In genomic region chr9:77456169-77456826, GRCm38 (mm10) we compare ENCODE assay signal across 13 mouse cellular contexts.
DNase-seq lines count a peak whose midpoint lies in the region; ATAC-seq lines count a peak whose summit lies in the region.
"Had no signal": no experiment of that assay in that cellular context is flagged by ENCODE, and none has a peak within 500 bp of the region (broad histone marks: within the 10 kb centered on the region; RNA-seq: fewer than 3 reads in every experiment).

No protein-coding gene starts in this region.

- H3K27ac ChIP-seq in forebrain, embryonic 13.5 days: no peak overlapping the region
- no peak overlapping the region for H3K27ac ChIP-seq in forebrain, embryonic 15.5 days (replicated peaks)
- no peak overlapping the region for H3K27ac ChIP-seq in intestine, embryonic 16.5 days (ENCODE audit: low read length)
- H3K27ac ChIP-seq: layer of hippocampus, adult 2 months; limb, embryonic 15.5 days had no signal

- no peaks in the 10 kb centered on the region for H3K9me3 ChIP-seq in forebrain, embryonic 13.5 days (replicated peaks)
- H3K9me3 ChIP-seq in forebrain, embryonic 15.5 days: no peaks in the 10 kb centered on the region
- no peaks in the 10 kb centered on the region for H3K9me3 ChIP-seq in intestine, embryonic 16.5 days (ENCODE audit: control insufficient read depth, low read length)
- H3K9me3 ChIP-seq: limb, embryonic 15.5 days had no signal

- peak; percentile 17 for DNase-seq in lung, postnatal 10 days
- no peak for DNase-seq in lung, postnatal 14 days
- DNase-seq in right cerebral cortex, postnatal 25 days: peak; percentile 39
- DNase-seq in heart, adult 11 months: no peak
- DNase-seq: B cell, adult 2 months; cerebellum, postnatal 25 days; gastrocnemius, postnatal 25 days had no signal

- no peak overlapping the region for H3K9ac ChIP-seq in forebrain, embryonic 13.5 days
- no peak overlapping the region for H3K9ac ChIP-seq in forebrain, embryonic 15.5 days (replicated peaks)
- no peak overlapping the region for H3K9ac ChIP-seq in intestine, embryonic 16.5 days (ENCODE audit: low read depth, low read length)
- H3K9ac ChIP-seq: limb, embryonic 15.5 days had no signal

- H3K4me3 ChIP-seq in forebrain, embryonic 13.5 days: no peak overlapping the region
- H3K4me3 ChIP-seq in forebrain, embryonic 15.5 days: no peak overlapping the region
- no peak overlapping the region for H3K4me3 ChIP-seq in intestine, embryonic 16.5 days (ENCODE audit: low read length)
- H3K4me3 ChIP-seq: layer of hippocampus, adult 2 months; limb, embryonic 15.5 days had no signal

- WGBS in forebrain, embryonic 13.5 days: 61% methylated on average over 13 of the region's 13 CpGs
- 54% methylated on average over 13 of the region's 13 CpGs for WGBS in forebrain, embryonic 15.5 days
- whole genome bisulfite sequencing in intestine, embryonic 16.5 days: 73% methylated on average over 13 of the region's 13 CpGs

- no peak overlapping the region for H3K4me2 ChIP-seq in forebrain, embryonic 13.5 days
- H3K4me2 ChIP-seq in forebrain, embryonic 15.5 days (replicated peaks): no peak overlapping the region
- no peak overlapping the region for H3K4me2 ChIP-seq in intestine, embryonic 16.5 days (ENCODE audit: low read depth, low read length)
- H3K4me2 ChIP-seq: limb, embryonic 15.5 days had no signal

- peaks cover 30% of the 10 kb centered on the region for H3K4me1 ChIP-seq in forebrain, embryonic 13.5 days
- peaks cover 19% of the 10 kb centered on the region for H3K4me1 ChIP-seq in forebrain, embryonic 15.5 days
- H3K4me1 ChIP-seq in intestine, embryonic 16.5 days (ENCODE audit: control insufficient read depth, insufficient read depth, low read length): no peaks in the 10 kb centered on the region

- no peaks in the 10 kb centered on the region for H3K27me3 ChIP-seq in forebrain, embryonic 13.5 days
- no peaks in the 10 kb centered on the region for H3K27me3 ChIP-seq in forebrain, embryonic 15.5 days
- no peaks in the 10 kb centered on the region for H3K27me3 ChIP-seq in intestine, embryonic 16.5 days (replicated peaks; ENCODE audit: control insufficient read depth, insufficient read depth, low read length)
- H3K27me3 ChIP-seq: limb, embryonic 15.5 days had no signal

- peak; percentile 34 for ATAC-seq in forebrain, embryonic 13.5 days
- no peak for ATAC-seq in forebrain, embryonic 15.5 days (replicated peaks)
- ATAC-seq in granulocyte monocyte progenitor cell, adult 5-6 weeks (replicated peaks; ENCODE audit: poor library complexity, severe bottlenecking): peak; percentile 90
- no peak for ATAC-seq in intestine, embryonic 16.5 days

- peaks cover 25% of the 10 kb centered on the region for H3K36me3 ChIP-seq in forebrain, embryonic 13.5 days (ENCODE audit: poor library complexity, severe bottlenecking)
- H3K36me3 ChIP-seq in forebrain, embryonic 15.5 days: no peaks in the 10 kb centered on the region
- no peaks in the 10 kb centered on the region for H3K36me3 ChIP-seq in intestine, embryonic 16.5 days (ENCODE audit: control insufficient read depth, insufficient read depth, low read length)

Comparison
In these comparisons a context has a peak if more than half of its experiments do, and no peak if none do; other contexts are left out.
1. ATAC-seq: peak in forebrain, embryonic 13.5 days (single experiment) and granulocyte monocyte progenitor cell, adult 5-6 weeks (single experiment); none in forebrain, embryonic 15.5 days (single experiment) and intestine, embryonic 16.5 days (single experiment).
2. DNase-seq: peak in lung, postnatal 10 days (single experiment) and right cerebral cortex, postnatal 25 days (single experiment); none in lung, postnatal 14 days (single experiment) and heart, adult 11 months (single experiment).